Mouse (Mus musculus) ovary, postnatal 10 days (tissue): ENCODE data around the gene Kcnn4.

Source experiments
- DNase-seq: peaks from one replicate; pipeline ENCODE4 v3.0.0; 2022; ENCODE audit warnings: low spot score

The Kcnn4 gene

GRCm38 (mm10) chr7:24425919-24426318 lies 55.9 kb downstream of the Kcnn4 start:
- DNase-seq: no peak

- no peak for DNase-seq
Measured at GRCm38 (mm10) chr7:24427168-24427567, 57.1 kb downstream of the Kcnn4 start.

- DNase-seq: no peak
Measured at GRCm38 (mm10) chr7:24428725-24429124, 58.7 kb downstream of the Kcnn4 start.

DNA sequence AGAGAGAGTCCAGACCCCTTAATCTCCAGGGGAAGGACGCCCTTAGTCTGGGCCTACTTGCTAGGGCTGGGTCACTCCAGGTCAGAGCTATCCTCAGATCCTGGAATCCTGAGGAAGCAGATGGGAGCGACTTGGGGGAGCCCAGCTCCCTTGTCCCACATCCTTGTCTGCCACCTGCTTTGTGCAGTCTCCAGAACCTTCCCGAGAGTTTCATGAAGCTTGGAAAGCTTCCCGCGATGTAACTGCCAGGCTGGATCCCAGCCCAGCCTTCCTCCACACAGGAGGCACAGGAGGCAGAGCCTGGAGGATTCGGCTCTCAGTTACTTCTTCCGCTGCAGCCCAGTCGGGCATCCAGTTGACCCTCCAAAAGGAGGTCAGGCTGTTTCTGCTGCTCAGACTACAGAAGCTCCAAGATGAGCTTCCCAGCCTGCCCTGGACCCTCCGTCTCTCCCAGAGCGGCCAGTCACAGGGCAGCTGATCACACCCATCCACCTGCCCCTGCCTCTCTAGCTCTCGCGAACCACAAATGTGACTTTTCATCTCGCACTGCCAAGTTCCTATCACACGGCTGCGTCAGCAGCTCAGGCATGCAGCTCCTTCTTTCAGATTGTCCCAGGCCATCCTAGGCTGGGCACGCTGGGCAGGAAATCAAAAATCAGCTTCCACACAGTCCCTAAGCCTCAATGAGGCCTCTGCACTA lies 59.5 kb downstream of the Kcnn4 start:
- no peak for DNase-seq

- DNase-seq: no peak
Measured at GRCm38 (mm10) chr7:24430551-24431345, 60.7 kb downstream of the Kcnn4 start.

- no peak for DNase-seq
Measured at GRCm38 (mm10) chr7:24431713-24432112, 61.6 kb downstream of the Kcnn4 start.

DNA sequence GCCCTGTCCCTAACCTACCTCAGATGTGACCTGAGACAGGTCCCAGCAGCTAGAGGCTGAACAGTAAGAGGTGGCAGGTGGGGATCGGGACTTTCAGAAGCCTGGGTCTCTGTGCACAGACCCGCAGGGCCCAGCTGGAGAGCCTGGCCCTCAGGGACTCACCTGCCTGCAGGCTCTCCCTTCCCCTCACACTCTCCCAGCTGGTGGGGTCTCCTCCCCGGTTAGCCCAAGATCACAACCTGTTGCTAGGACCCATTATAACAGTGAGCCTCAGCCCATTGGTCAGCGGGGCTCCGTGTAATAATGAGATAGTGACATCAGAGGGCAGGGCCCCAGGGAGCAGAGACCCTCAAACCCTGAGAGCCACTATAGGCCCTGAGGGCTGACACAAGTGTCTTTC lies 65.2 kb downstream of the Kcnn4 start:
- no peak for DNase-seq
